Mouse (Mus musculus) left cerebral cortex, postnatal 25 days (tissue): ENCODE data around the gene Rbfox3. TPM values are rescaled to one million over a fixed set of nuclear protein-coding genes. Genes with fewer than 3 reads are reported as not detected.
"Not testable (repeated sequence)": the region's sequence is repeated elsewhere in the genome, so short reads cannot be mapped to it uniquely, and the experiment has no call there.

ENCODE experiments used
- DNase-seq, 2 experiments: peaks; one replicate each; pipeline ENCODE4 v3.0.0; 2022; ENCODE audit warnings: low spot score in 2 of 2, mixed read lengths in 1 of 2
- intact Hi-C: fragments of 180-260 bp; cut with DNase I; formaldehyde crosslinking; loops from one replicate; pipeline ENCODE4 v1.15.1; 2025
- total RNA-seq, 2 experiments: library from RNA; stranded (reverse); gene quantifications; 2 replicates each; pipeline ENCODE4 v1.2.3; 2021

Gene Rbfox3
- total RNA-seq, 2 experiments from 2014 or later: 328 to 335 TPM

- intact Hi-C loops: loop anchor here (5.0 kb wide), 1 partner anchor 116 kb away; no protein-coding TSS in a partner anchor
- DNase-seq: peak; percentile 72 to 84
Measured at GRCm38 (mm10) chr11:118791391-118791790, 120.0 kb downstream of the Rbfox3 start.

DNA sequence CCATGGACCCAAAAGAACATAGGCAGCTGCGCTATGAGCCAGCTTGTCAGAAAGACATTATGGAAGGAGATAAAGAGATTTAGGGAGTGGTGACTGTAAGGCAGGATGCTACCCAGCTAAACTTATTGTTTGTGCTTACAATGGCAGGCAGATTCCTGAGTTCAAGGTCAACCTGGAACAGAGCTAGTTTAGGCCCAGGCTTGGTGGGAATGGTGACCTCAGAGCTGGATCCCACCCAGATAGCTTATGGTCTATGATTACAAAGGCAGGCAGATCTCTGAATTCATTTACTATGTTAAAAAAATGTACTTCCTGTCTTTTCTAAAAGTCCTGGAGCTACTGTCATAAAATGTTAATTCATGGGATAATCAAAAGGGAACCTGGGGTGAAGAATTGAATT is 123.3 kb downstream of the Rbfox3 start:
- DNase-seq: no peak
- intact Hi-C loops: no loop called here

GRCm38 (mm10) chr11:118782677-118783076 is 128.7 kb downstream of the Rbfox3 start:
- no peak for DNase-seq
- intact Hi-C loops: no loop called here

DNA sequence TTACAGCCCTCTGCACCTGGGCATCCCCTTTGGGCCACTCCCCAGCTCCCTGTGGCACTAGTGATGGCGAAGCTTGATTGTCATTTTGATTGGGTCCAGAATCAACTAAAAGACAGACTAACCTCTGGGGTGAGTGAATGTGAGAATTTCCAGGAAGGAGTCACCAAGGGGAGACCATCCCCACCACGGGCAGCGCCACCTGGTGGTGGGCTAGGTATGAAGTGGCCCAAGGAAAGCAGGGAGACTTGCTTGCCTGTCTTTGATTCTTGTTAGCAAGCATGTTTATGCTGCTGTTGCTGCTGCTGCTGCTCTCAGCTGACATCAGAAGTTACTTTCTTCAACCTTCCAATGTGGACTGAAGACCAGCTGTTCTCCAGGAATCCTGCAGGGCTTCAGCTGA is 135.6 kb downstream of the Rbfox3 start:
- DNase-seq: no peak
- intact Hi-C loops: no loop called here

DNA sequence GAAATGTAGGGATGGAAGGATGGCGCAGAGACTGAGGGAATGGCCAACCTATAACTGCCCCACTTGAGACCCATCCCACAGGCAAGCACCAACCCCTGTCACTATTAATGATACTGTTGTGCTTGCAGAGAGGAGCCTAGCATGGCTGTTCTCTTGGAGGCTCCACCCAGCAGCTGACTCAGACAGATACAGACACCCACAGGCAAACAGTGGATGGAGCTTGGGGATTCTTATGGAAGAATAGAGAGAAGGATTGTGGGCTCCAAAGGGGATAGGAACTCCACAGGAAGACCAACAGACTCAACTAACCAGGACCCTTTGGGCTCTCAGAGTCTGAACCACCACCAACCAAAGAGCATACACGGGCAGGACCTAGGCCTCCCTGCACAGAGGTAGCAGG is 136.6 kb downstream of the Rbfox3 start:
- intact Hi-C loops: not testable (repeated sequence)
- DNase-seq: peak in 1 of 2 experiments; percentile 73

- intact Hi-C loops: no loop called here
- peak in 1 of 2 experiments; percentile 87 for DNase-seq
Measured at GRCm38 (mm10) chr11:118773076-118773583, 138.3 kb downstream of the Rbfox3 start.

GRCm38 (mm10) chr11:118771358-118771757 is 140.0 kb downstream of the Rbfox3 start:
- intact Hi-C loops: no loop called here
- DNase-seq: no peak

- DNase-seq: no peak
- intact Hi-C loops: no loop called here
Measured at GRCm38 (mm10) chr11:118770789-118771188, 140.6 kb downstream of the Rbfox3 start.

DNA sequence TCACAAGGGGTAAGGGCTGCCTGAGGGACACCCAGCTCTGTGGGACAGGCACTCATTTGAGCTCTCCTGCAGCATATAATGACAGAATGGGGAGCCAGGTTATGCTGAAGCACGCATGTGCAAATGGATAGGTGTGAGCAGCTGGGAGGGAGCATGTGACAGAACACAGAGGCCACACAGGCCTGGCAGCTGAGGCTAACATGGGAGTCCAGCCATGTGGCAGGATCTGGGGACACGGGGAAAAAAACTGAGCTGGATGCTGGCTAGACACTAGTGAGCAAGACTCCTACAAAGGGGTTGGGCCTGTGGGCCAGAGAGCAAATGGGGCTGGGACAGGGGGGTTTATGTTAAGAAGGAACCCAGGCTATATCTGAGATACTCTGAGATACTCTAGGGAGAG is 141.9 kb downstream of the Rbfox3 start:
- no peak for DNase-seq
- intact Hi-C loops: no loop called here

GRCm38 (mm10) chr11:118768441-118768840 is 143.0 kb downstream of the Rbfox3 start:
- no peak for DNase-seq
- intact Hi-C loops: no loop called here

DNA sequence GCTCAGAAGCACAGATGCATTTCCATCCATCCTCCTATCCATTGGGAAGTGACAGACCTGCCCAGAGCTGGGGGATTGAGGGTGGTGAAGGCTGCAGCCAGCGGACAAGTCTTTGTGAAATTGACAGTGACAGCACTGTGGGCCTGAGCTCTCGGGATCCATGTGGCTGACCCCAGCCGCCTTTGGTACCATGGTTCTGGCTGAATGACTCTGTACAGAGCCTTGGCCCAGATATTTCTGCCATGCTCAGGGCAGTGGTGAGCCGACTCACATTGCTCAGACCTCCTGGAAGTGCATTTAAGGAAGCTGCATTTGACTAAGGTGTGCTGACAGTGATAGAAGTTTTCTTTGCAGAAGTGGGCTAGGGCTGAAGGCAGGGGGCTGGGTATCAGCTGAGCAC is 144.0 kb downstream of the Rbfox3 start:
- intact Hi-C loops: no loop called here
- DNase-seq: no peak

GRCm38 (mm10) chr11:118760296-118760988 is 151.0 kb downstream of the Rbfox3 start:
- intact Hi-C loops: no loop called here
- DNase-seq: peak in 1 of 2 experiments; percentile 74

GRCm38 (mm10) chr11:118759228-118759627 is 152.2 kb downstream of the Rbfox3 start:
- intact Hi-C loops: loop anchor here (1.0 kb wide), 1 partner anchor 33 kb away; no protein-coding TSS in a partner anchor
- peak in 1 of 2 experiments; percentile 94 for DNase-seq

- no peak for DNase-seq
- intact Hi-C loops: no loop called here
Measured at GRCm38 (mm10) chr11:118758277-118758990, 153.0 kb downstream of the Rbfox3 start.

GRCm38 (mm10) chr11:118757488-118757887 is 153.9 kb downstream of the Rbfox3 start:
- DNase-seq: no peak
- intact Hi-C loops: no loop called here

- DNase-seq: peak in 1 of 2 experiments; percentile 63
Measured at GRCm38 (mm10) chr11:118755003-118755402, 156.4 kb downstream of the Rbfox3 start.

DNA sequence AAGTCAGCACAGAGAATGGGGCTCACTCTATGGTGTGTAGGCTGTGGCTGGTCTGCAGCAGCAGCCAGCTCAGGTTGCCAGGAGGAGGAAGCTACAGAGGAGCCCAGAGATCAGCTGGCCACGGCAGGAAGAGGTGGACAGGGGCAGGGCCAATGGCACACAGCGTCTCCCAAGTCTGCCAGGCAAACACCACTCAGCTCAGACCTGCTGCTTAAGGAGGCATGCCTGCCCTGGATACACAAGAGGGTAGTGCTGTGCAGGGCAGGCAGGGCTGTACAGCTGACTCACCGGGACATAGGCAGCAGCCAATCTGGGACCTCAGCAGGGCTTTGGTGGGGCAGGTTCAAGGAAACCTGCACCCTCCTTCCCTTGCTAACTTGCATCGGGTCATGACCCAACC is 156.9 kb downstream of the Rbfox3 start:
- DNase-seq: no peak
- intact Hi-C loops: no loop called here

More at GRCm38 (mm10) chr11:118755003-118755402, 156.4 kb downstream of the Rbfox3 start:
- intact Hi-C loops: no loop called here

GRCm38 (mm10) chr11:118751879-118752616 is 159.3 kb downstream of the Rbfox3 start:
- DNase-seq: no peak
- intact Hi-C loops: no loop called here

DNA sequence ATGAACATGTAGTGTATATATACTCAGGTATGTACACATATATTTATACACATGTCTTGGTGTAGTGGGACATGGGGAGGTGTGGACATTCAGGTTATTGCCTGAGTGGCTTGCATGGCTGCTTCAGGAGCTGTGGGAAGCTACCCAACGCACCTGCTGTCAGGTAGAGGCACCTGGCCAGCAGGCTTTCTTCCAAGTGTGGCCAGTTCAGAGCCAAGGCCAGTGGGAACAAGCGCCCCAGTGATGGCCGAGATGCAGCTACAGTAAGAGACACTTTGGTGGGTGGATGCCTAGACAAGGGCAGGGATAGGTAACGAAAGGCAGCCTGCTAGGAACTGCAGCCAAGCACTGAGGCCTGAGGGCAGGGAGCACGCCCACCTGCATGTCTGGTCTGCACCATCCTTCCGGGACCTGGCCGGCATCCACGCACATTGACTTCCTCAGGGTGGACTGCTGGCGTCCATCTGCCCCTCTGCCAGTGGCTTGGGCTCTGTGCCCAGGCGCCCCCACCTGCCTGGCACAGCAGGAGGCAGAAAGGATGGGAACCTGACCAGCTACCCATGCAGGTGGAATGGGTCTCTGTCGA is 160.6 kb downstream of the Rbfox3 start:
- no peak for DNase-seq
- intact Hi-C loops: no loop called here

- intact Hi-C loops: no loop called here
- DNase-seq: no peak
Measured at GRCm38 (mm10) chr11:118749541-118749940, 161.9 kb downstream of the Rbfox3 start.
